Mouse (Mus musculus): ENCODE results near the gene Zfp764.

DNA sequence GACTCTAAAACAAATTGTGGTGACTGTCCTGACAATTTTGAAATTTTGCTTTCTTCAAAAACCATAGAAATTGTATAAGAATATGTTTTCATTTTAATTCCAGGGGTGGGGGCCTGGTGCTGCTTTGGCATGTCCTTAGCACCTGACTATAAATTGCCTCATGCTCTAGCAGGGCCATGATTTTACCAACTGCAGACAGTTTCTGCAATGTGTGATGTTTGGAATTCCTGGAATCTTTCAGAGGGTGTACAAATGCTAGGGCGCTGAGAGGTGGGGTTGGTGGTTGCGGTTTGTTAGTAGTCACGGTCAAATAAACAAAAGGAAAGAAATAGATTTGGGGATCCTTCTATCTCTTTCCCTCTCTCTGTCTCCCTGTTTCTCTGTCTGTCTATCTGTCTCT, 40.4 kb downstream of the Zfp764 start:
- TF ChIP-seq CTCF (IDR thresholded peaks at IDR 0.05; ENCODE audit: extremely low read depth, insufficient read length, insufficient replicate concordance, low read depth, low read length) (no peak), POLR2A (IDR thresholded peaks at IDR 0.05; ENCODE audit: low read depth, low read length) (no peak)
